Mouse (Mus musculus): Measurements from ENCODE around the gene Mybphl. TPM values are rescaled to one million over a fixed set of nuclear protein-coding genes. Genes with fewer than 3 reads are reported as not detected.

Mybphl gene
- polyA plus RNA-seq, 1 experiment = not detected

Other genes with a start within 250 kb of the Mybphl start
- 35.7 and 47.2 TPM in 2 replicates for gene Gnai3, start 218.8 kb upstream of the Mybphl start, polyA plus RNA-seq (2012; rRNA removed)
- 0.04 TPM in 2 replicates for gene Gpr61, start 210.0 kb upstream of the Mybphl start, polyA plus RNA-seq (2012; rRNA removed)
- gene Amigo1, start 178.6 kb upstream of the Mybphl start, polyA plus RNA-seq (2012; rRNA removed) = 7.3 and 11.9 TPM in 2 replicates
- 9.9 and 10.8 TPM in 2 replicates for gene Cyb561d1, start 163.7 kb upstream of the Mybphl start, polyA plus RNA-seq (2012; rRNA removed)
- 6.2 and 7.2 TPM in 2 replicates for gene Atxn7l2, start 154.0 kb upstream of the Mybphl start, polyA plus RNA-seq (2012; rRNA removed)
- gene Sypl2, start 138.3 kb upstream of the Mybphl start, polyA plus RNA-seq (2012; rRNA removed) = 1.7 and 2.3 TPM in 2 replicates
- gene Psma5, start 108.0 kb upstream of the Mybphl start, polyA plus RNA-seq (2012; rRNA removed) = 86.3 and 92.7 TPM in 2 replicates
- gene Sort1, start 80.8 kb upstream of the Mybphl start, polyA plus RNA-seq (2012; rRNA removed) = 52.4 and 52.6 TPM in 2 replicates
- gene Psrc1, start 18.9 kb downstream of the Mybphl start, polyA plus RNA-seq (2012; rRNA removed) = 7.0 and 7.7 TPM in 2 replicates
- gene Celsr2, start 50.6 kb downstream of the Mybphl start, polyA plus RNA-seq (2012; rRNA removed) = 1.8 and 2.2 TPM in 2 replicates
- gene Sars, start 80.3 kb downstream of the Mybphl start, polyA plus RNA-seq (2012; rRNA removed) = 40.1 and 40.6 TPM in 2 replicates
- gene 1700013F07Rik, start 169.2 kb downstream of the Mybphl start, polyA plus RNA-seq (2012; rRNA removed) = not detected in 2 replicates
- gene 5330417C22Rik, start 171.6 kb downstream of the Mybphl start, polyA plus RNA-seq (2012; rRNA removed) = 24.4 and 27.3 TPM in 2 replicates
- 7.0 and 7.3 TPM in 2 replicates for gene Tmem167b, start 197.6 kb downstream of the Mybphl start, polyA plus RNA-seq (2012; rRNA removed)
- 4.3 and 4.6 TPM in 2 replicates for gene Taf13, start 206.8 kb downstream of the Mybphl start, polyA plus RNA-seq (2012; rRNA removed)
- gene Wdr47, start 226.4 kb downstream of the Mybphl start, polyA plus RNA-seq (2012; rRNA removed) = 2.0 and 2.2 TPM in 2 replicates

Measured in large intestine, adult 2 months (tissue).